Mouse (Mus musculus) liver, adult 2 months (tissue): Measurements from ENCODE around the gene Dmd.

Experiments
- CTCF ChIP-seq: fragments of 200-500 bp; IDR thresholded peaks from 2 replicates; pipeline ENCODE4 v1.5.1; 2011; ENCODE audit warnings: low read depth, low read length, control low read depth
- POLR2A ChIP-seq: fragments of 200-500 bp; IDR thresholded peaks from 2 replicates; pipeline ENCODE4 v1.6.1; 2011; ENCODE audit warnings: low read length, control low read depth; ENCODE audit not compliant: insufficient read depth; ENCODE audit errors: extremely low read depth

DNA sequence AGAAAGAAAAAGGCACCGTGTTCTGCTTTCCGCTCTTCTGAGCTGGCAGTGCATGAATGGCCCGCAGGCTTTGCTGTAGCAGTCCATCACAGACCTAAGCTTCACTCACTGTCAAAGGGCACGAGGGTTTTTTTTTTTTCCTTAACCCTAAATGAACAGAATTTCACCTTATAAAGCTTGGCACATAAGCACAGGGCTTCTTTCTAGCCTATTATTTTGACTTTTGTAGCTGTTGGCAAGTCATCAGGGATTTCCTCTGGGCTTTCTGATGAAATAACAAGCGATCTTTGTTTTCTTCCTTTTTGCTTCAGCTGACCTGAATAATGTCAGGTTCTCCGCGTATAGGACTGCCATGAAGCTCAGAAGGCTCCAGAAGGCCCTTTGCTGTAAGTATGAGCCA lies 2140.8 kb downstream of the Dmd start:
- TF ChIP-seq POLR2A (no peak), CTCF (no peak)
